Mouse (Mus musculus) embryonic fibroblast, embryonic 13.5 days (primary cell): ENCODE measurements around the gene Ap5z1.

Source experiments
- CTCF ChIP-seq: IDR thresholded peaks from 2 replicates; pipeline ENCODE4 v1.5.1; 2011; ENCODE audit warnings: mild to moderate bottlenecking, control low read depth, low read length, moderate library complexity, borderline replicate concordance; ENCODE audit not compliant: insufficient read depth
- POLR2A ChIP-seq: IDR thresholded peaks from 2 replicates; pipeline ENCODE4 v1.6.1; 2011; ENCODE audit warnings: low read depth, mild to moderate bottlenecking, control low read depth, low read length, moderate library complexity

- TF ChIP-seq CTCF = no peak
- no peak for TF ChIP-seq POLR2A
These were observed 1.7 kb upstream of the Ap5z1 start for GRCm38 (mm10) chr5:142461942-142462640.
